ENCODE assay signal across 8 mouse cellular contexts in genomic region chr9:57149021-57149420, GRCm38 (mm10). TPM values are rescaled to one million over a fixed set of nuclear protein-coding genes. Genes with fewer than 3 reads are reported as not detected.
DNase-seq lines count a peak whose midpoint lies in the region; ATAC-seq lines count a peak whose summit lies in the region.

No protein-coding gene starts in this region.

- peaks cover 21% of the 10 kb centered on the region for H3K4me1 ChIP-seq in erythroblast, embryonic 14.5 days (ENCODE audit: control insufficient read depth)
- peaks cover 22% of the 10 kb centered on the region for H3K4me1 ChIP-seq in liver, embryonic 13.5 days (replicated peaks)

- DNase-seq in thymus, postnatal 14 days = peak; percentile 22
- DNase-seq in thymus, postnatal 36 days = no peak
- no peak for DNase-seq in liver, embryonic 13.5 days
- no peak for DNase-seq in testis, postnatal 14 days (ENCODE audit: low spot score)
- DNase-seq in adrenal gland, postnatal 10 days = no peak
- no peak for DNase-seq in layer of hippocampus, adult 9-10 months (ENCODE audit: low spot score)

- H3K4me2 ChIP-seq in liver, embryonic 13.5 days = peak overlapping the region; percentile 82

- WGBS in liver, embryonic 13.5 days (ENCODE audit: insufficient replicate concordance) = 72% methylated on average over 6 of the region's 6 CpGs

- ATAC-seq in erythroblast, adult 5-6 weeks (replicated peaks; ENCODE audit: low FRiP score, poor library complexity, severe bottlenecking) = no peak
- ATAC-seq in liver, embryonic 13.5 days (ENCODE audit: low read depth) = no peak

- peak overlapping the region; percentile 65 for H3K4me3 ChIP-seq in erythroblast, embryonic 14.5 days (replicated peaks)
- H3K4me3 ChIP-seq in liver, embryonic 13.5 days (replicated peaks) = peak overlapping the region; percentile 65

- H3K9me3 ChIP-seq in erythroblast, embryonic 14.5 days (ENCODE audit: control insufficient read depth, low read length) = no peaks in the 10 kb centered on the region
- H3K9me3 ChIP-seq in liver, embryonic 13.5 days (replicated peaks) = no peaks in the 10 kb centered on the region

- H3K36me3 ChIP-seq in erythroblast, embryonic 14.5 days (ENCODE audit: control insufficient read depth) = peaks cover 4% of the 10 kb centered on the region
- no peaks in the 10 kb centered on the region for H3K36me3 ChIP-seq in liver, embryonic 13.5 days

- peak overlapping the region; percentile 79 for H3K27ac ChIP-seq in liver, embryonic 13.5 days

- peak overlapping the region; percentile 69; the same call in 1 of the 2 replicates for H3K9ac ChIP-seq in liver, embryonic 13.5 days

- no peaks in the 10 kb centered on the region for H3K27me3 ChIP-seq in erythroblast, embryonic 14.5 days (ENCODE audit: control insufficient read depth)
- no peaks in the 10 kb centered on the region for H3K27me3 ChIP-seq in liver, embryonic 13.5 days

RNA-seq across cellular contexts. Expression of gene Neil1, which starts 0.9 kb away (rescaled TPM):
- 0.10 and 0.19 TPM in 2 replicates for polyA plus RNA-seq in erythroblast, embryonic 14.5 days (2012)
- 0.84 and 1.3 TPM in 2 replicates for total RNA-seq in erythroblast, adult 5-6 weeks (2015; ENCODE audit: low replicate concordance)
- 1.8 TPM in 1 of 2 replicates, not detected in the other for total RNA-seq in erythroblast, adult 5-6 weeks (2017; ENCODE audit: low replicate concordance)
- 1.6 and 1.9 TPM in 2 replicates for polyA plus RNA-seq in liver, embryonic 13.5 days (2015; fragmentation: Nextera tagmentation; extraction: Ambion mirVana)
- 10 to 100 TPM; 11.4 to 13.1 TPM for total RNA-seq in adrenal gland, postnatal 10 days (2021)

RNA-seq across cellular contexts. Expression of gene Commd4, which starts 9.1 kb away (rescaled TPM):
- 3.9 and 4.1 TPM in 2 replicates for polyA plus RNA-seq in erythroblast, embryonic 14.5 days (2012)
- 28.2 and 55.5 TPM in 2 replicates for total RNA-seq in erythroblast, adult 5-6 weeks (2015; ENCODE audit: low replicate concordance)
- total RNA-seq in erythroblast, adult 5-6 weeks (2017; ENCODE audit: low replicate concordance) = 4.3 and 25.0 TPM in 2 replicates
- polyA plus RNA-seq in liver, embryonic 13.5 days (2015; fragmentation: Nextera tagmentation; extraction: Ambion mirVana) = 51.1 and 58.1 TPM in 2 replicates
- total RNA-seq in adrenal gland, postnatal 10 days (2021) = 10 to 100 TPM; 48.8 to 57.6 TPM

RNA-seq across cellular contexts. Expression of gene Man2c1, which starts 18.5 kb away (rescaled TPM):
- polyA plus RNA-seq in erythroblast, embryonic 14.5 days (2012) = 4.7 and 5.2 TPM in 2 replicates
- total RNA-seq in erythroblast, adult 5-6 weeks (2015; ENCODE audit: low replicate concordance) = 12.3 and 15.3 TPM in 2 replicates
- 9.2 and 21.7 TPM in 2 replicates for total RNA-seq in erythroblast, adult 5-6 weeks (2017; ENCODE audit: low replicate concordance)
- 17.3 and 19.5 TPM in 2 replicates for polyA plus RNA-seq in liver, embryonic 13.5 days (2015; fragmentation: Nextera tagmentation; extraction: Ambion mirVana)
- 100 to 1,000 TPM in 1 of 2 experiments, 10 to 100 TPM in 1; 84.2 to 121 TPM for total RNA-seq in adrenal gland, postnatal 10 days (2021)

Comparison
In these comparisons a context has a peak if more than half of its experiments do, and no peak if none do; other contexts are left out.
1. RNA of gene Neil1, which starts 0.9 kb away (total RNA-seq): 11.4 to 13.1 TPM in adrenal gland, postnatal 10 days; 0.84 to 1.8 TPM in erythroblast, adult 5-6 weeks; every median in the first group is over 4 times any median in the second.